Mouse (Mus musculus) myocyte (in vitro differentiated cells): Measurements from ENCODE around the gene Hnrnpdl. TPM values are rescaled to one million over a fixed set of nuclear protein-coding genes. Genes with fewer than 3 reads are reported as not detected.

Experiments used
- H3K27me3 ChIP-seq: one replicate; pipeline ENCODE4 v1.6.1; 2011; ENCODE audit not compliant: control insufficient read depth, insufficient read depth, insufficient read length
- H3K36me3 ChIP-seq: one replicate; pipeline ENCODE4 v1.6.1; 2011; ENCODE audit not compliant: control insufficient read depth, insufficient read depth
- H3K4me2 ChIP-seq: one replicate; pipeline ENCODE4 v1.6.1; 2011; ENCODE audit warnings: low read depth, control low read depth
- H3K4me3 ChIP-seq: one replicate; pipeline ENCODE4 v1.5.1; 2011; ENCODE audit warnings: mild to moderate bottlenecking, control low read depth, moderate library complexity
- H3K79me2 ChIP-seq: one replicate; pipeline ENCODE4 v1.6.1; 2011; ENCODE audit not compliant: control insufficient read depth, insufficient read depth
- H3ac ChIP-seq: one replicate; pipeline ENCODE4 v1.6.1; 2011; ENCODE audit not compliant: control insufficient read depth, insufficient read length
- CEBPB ChIP-seq: IDR thresholded peaks from 2 replicates; pipeline ENCODE4 v1.6.1; 2011; ENCODE audit warnings: mild to moderate bottlenecking, moderate library complexity; ENCODE audit not compliant: poor library complexity, insufficient read depth, severe bottlenecking
- E2F4 ChIP-seq: IDR thresholded peaks from one replicate; pipeline ENCODE4 v1.6.1; 2011; ENCODE audit warnings: mild to moderate bottlenecking, control low read depth, moderate library complexity; ENCODE audit not compliant: insufficient read depth
- MAX ChIP-seq: IDR thresholded peaks from one replicate; pipeline ENCODE4 v1.6.1; 2011; ENCODE audit warnings: low read depth, mild to moderate bottlenecking, control low read depth
- MYOD1 ChIP-seq, 3 experiments: IDR thresholded peaks; one replicate each; pipeline ENCODE4 v1.6.1; 2011; ENCODE audit warnings: control low read depth in 2 of 3, low read depth in 2 of 3, mild to moderate bottlenecking in 2 of 3, moderate library complexity in 1 of 3; ENCODE audit not compliant: insufficient read length in 2 of 3, control insufficient read depth in 1 of 3
- MYOG ChIP-seq, 3 experiments: IDR thresholded peaks; one replicate each; pipeline ENCODE4 v1.6.1; 2011; ENCODE audit warnings: control low read depth in 2 of 3, low read depth in 2 of 3, mild to moderate bottlenecking in 2 of 3; ENCODE audit not compliant: insufficient read length in 2 of 3, control insufficient read depth in 1 of 3, insufficient read depth in 1 of 3
- POLR2A ChIP-seq: IDR thresholded peaks from one replicate; pipeline ENCODE4 v1.6.1; 2011; ENCODE audit warnings: low read depth, mild to moderate bottlenecking, control low read depth, moderate library complexity; ENCODE audit not compliant: insufficient read length
- POLR2AphosphoS2 ChIP-seq: IDR thresholded peaks from one replicate; pipeline ENCODE4 v1.6.1; 2011; ENCODE audit warnings: low read depth, control low read depth; ENCODE audit not compliant: insufficient read length
- REST ChIP-seq: IDR thresholded peaks from one replicate; pipeline ENCODE4 v1.6.1; 2011; ENCODE audit warnings: mild to moderate bottlenecking, control low read depth, moderate library complexity; ENCODE audit not compliant: insufficient read depth, insufficient read length
- SRF ChIP-seq: IDR thresholded peaks from one replicate; pipeline ENCODE4 v1.6.1; 2011; ENCODE audit warnings: low read depth; ENCODE audit not compliant: control insufficient read depth, insufficient read length
- TCF12 ChIP-seq: IDR thresholded peaks from one replicate; pipeline ENCODE4 v1.6.1; 2011; ENCODE audit warnings: mild to moderate bottlenecking, control low read depth; ENCODE audit not compliant: poor library complexity, insufficient read depth, severe bottlenecking
- TCF3 ChIP-seq: IDR thresholded peaks from one replicate; pipeline ENCODE4 v1.6.1; 2011; ENCODE audit warnings: low read depth, control low read depth; ENCODE audit not compliant: insufficient read length
- USF1 ChIP-seq: IDR thresholded peaks from one replicate; pipeline ENCODE4 v1.6.1; 2011; ENCODE audit warnings: low read depth, mild to moderate bottlenecking, control low read depth, moderate library complexity
- polyA plus RNA-seq: library from polyadenylated mRNA; unstranded; fragments of >200 nt; fragmentation: generic; extraction: Trizol; gene quantifications from one replicate; pipeline ENCODE4 v1.2.1, GENCODE M21; 2012; ENCODE audit warnings: missing spikeins

Gene Hnrnpdl
- polyA plus RNA-seq, 1 experiment, result 45.4 TPM

DNA sequence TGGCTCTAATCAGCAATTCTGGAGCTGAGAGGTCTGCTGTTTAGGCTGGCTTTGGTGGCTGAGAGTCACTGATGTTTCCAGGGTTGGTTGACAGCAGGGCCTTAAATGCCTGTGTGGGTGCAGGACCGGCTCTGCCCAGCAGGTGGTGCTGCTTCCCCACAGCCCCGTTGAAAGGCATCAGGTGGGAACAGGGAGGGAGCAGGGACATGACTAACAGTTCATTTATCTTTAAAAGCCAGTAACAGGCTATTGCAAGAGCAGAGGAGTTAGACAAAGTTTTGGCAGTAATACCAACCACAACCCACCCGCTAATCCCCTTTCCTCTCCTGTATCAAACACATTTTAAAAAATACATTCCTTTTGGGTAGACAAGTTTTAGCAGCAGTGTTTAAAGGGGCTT is 30.8 kb upstream of the Hnrnpdl start:
- H3K36me3 ChIP-seq, result no peaks in the 10 kb centered on the region

GRCm38 (mm10) chr5:100069526-100069925 is 30.1 kb upstream of the Hnrnpdl start:
- no peak overlapping the region for H3K4me2 ChIP-seq
- no peak for TF ChIP-seq POLR2AphosphoS2
- no peak for TF ChIP-seq USF1
- no peak for TF ChIP-seq E2F4
- TF ChIP-seq POLR2A, result no peak
- TF ChIP-seq REST, result no peak
- no peak for TF ChIP-seq TCF3
- no peak for TF ChIP-seq SRF
- no peak for TF ChIP-seq MYOG (IDR thresholded peaks at IDR 0.05; ENCODE audit: control insufficient read depth in 1 of 3, insufficient read depth in 1 of 3, insufficient read length in 2 of 3, low read depth in 2 of 3)
- H3ac ChIP-seq, result no peak overlapping the region
- no peaks in the 10 kb centered on the region for H3K36me3 ChIP-seq
- no peaks in the 10 kb centered on the region for H3K79me2 ChIP-seq
- no peak overlapping the region for H3K4me3 ChIP-seq
- H3K27me3 ChIP-seq, result no peaks in the 10 kb centered on the region

More for the DNA sequence above, 30.8 kb upstream of the Hnrnpdl start:
- TF ChIP-seq POLR2AphosphoS2 (no peak), TCF3 (no peak), SRF (no peak), TCF12 (no peak), MYOD1 (IDR thresholded peaks at IDR 0.05; ENCODE audit: control insufficient read depth in 1 of 3, insufficient read length in 2 of 3, low read depth in 2 of 3) (no peak), MYOG (IDR thresholded peaks at IDR 0.05; ENCODE audit: control insufficient read depth in 1 of 3, insufficient read depth in 1 of 3, insufficient read length in 2 of 3, low read depth in 2 of 3) (no peak), USF1 (no peak), REST (no peak), POLR2A (no peak)
- no peak overlapping the region for H3ac ChIP-seq
- H3K27me3 ChIP-seq, result no peaks in the 10 kb centered on the region
- no peak overlapping the region for H3K4me3 ChIP-seq
- H3K79me2 ChIP-seq, result no peaks in the 10 kb centered on the region
- no peak overlapping the region for H3K4me2 ChIP-seq

DNA sequence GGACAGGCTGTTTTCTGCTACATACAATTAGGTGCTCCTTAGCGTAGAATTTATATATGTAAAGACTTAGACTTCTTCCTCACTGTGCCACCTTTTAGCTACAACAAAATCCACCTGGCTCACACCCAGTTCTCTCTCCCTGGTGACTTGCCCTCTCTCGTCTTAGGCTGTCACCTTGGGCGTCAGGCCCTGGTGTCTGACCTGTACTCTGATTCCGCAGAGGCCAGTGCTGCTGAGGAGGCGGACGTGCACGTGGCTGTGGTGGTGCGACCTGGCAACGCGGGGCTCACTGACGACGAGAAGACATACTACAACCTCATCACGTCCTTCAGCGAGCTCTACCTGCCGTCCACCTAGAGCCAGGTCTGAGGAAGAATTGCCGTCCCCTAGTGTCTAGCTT is 28.1 kb upstream of the Hnrnpdl start:
- H3K4me2 ChIP-seq, result no peak overlapping the region
- no peak overlapping the region for H3K4me3 ChIP-seq
- no peak for TF ChIP-seq MYOG (IDR thresholded peaks at IDR 0.05; ENCODE audit: control insufficient read depth in 1 of 3, insufficient read depth in 1 of 3, insufficient read length in 2 of 3, low read depth in 2 of 3)
- no peak for TF ChIP-seq USF1
- no peak for TF ChIP-seq REST
- TF ChIP-seq MYOD1 (IDR thresholded peaks at IDR 0.05; ENCODE audit: control insufficient read depth in 1 of 3, insufficient read length in 2 of 3, low read depth in 2 of 3), result no peak
- no peak for TF ChIP-seq E2F4
- no peak for TF ChIP-seq POLR2A
- TF ChIP-seq CEBPB, result no peak
- TF ChIP-seq POLR2AphosphoS2, result no peak
- TF ChIP-seq TCF3, result no peak
- no peak for TF ChIP-seq MAX
- TF ChIP-seq TCF12, result no peak
- no peak for TF ChIP-seq SRF
- no peak overlapping the region for H3ac ChIP-seq
- H3K36me3 ChIP-seq, result no peaks in the 10 kb centered on the region
- no peaks in the 10 kb centered on the region for H3K79me2 ChIP-seq
- H3K27me3 ChIP-seq, result no peaks in the 10 kb centered on the region

GRCm38 (mm10) chr5:100060876-100061275 is 21.4 kb upstream of the Hnrnpdl start:
- Histone ChIP-seq H3ac (no peak overlapping the region), H3K27me3 (no peaks in the 10 kb centered on the region), H3K4me2 (no peak overlapping the region), H3K79me2 (peaks cover 4% of the 10 kb centered on the region), H3K4me3 (no peak overlapping the region), H3K36me3 (peaks cover 3% of the 10 kb centered on the region)
- TF ChIP-seq MYOD1 (IDR thresholded peaks at IDR 0.05; ENCODE audit: control insufficient read depth in 1 of 3, insufficient read length in 2 of 3, low read depth in 2 of 3) (peak in 1 of 3 experiments; percentile 10), E2F4 (no peak), SRF (no peak)

DNA sequence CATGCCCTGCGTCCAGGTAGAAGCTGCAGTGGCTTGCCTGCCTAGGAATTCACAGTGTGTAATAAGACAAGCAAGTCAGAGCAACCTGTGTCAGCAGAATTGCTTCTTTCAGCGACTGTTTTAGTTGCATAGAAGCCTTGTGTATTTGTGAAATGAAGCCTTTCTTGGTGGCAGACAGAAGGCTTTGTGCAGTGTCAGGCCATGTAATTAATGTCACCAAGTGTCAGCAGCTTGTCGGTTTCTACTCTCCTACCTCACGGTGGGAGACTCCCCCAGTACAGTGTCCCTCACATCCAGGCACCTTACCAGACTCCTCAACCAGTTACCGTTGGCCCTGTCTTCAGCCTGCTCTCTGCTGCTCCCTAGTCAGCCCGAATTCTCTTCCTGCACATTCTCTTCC is 19.9 kb upstream of the Hnrnpdl start:
- peaks cover 3% of the 10 kb centered on the region for H3K36me3 ChIP-seq
- H3ac ChIP-seq, result no peak overlapping the region
- peaks cover 4% of the 10 kb centered on the region for H3K79me2 ChIP-seq
- no peaks in the 10 kb centered on the region for H3K27me3 ChIP-seq
- H3K4me2 ChIP-seq, result no peak overlapping the region
- H3K4me3 ChIP-seq, result no peak overlapping the region
- TF ChIP-seq TCF3 (no peak), MAX (no peak), MYOD1 (IDR thresholded peaks at IDR 0.05; ENCODE audit: control insufficient read depth in 1 of 3, insufficient read length in 2 of 3, low read depth in 2 of 3) (no peak), POLR2A (no peak), SRF (no peak), REST (no peak), USF1 (no peak)
